Mouse (Mus musculus): ENCODE data around the gene Clcn7. TPM values are rescaled to one million over a fixed set of nuclear protein-coding genes. Genes with fewer than 3 reads are reported as not detected.

Clcn7 gene
- total and polyA plus RNA-seq, 3 experiments = 10.9 to 16.4 TPM; not detected in 1

GRCm38 (mm10) chr17:25117263-25117662 lies 15.9 kb upstream of the Clcn7 start (continued):
- TF ChIP-seq KAT2A (conservative IDR thresholded peaks at IDR 0.05; ENCODE audit: low read depth, low read length) = no peak
- no peak for TF ChIP-seq ZMIZ1 (IDR thresholded peaks at IDR 0.05; ENCODE audit: low read depth, low read length)
- no peak for TF ChIP-seq NELFE (IDR thresholded peaks at IDR 0.05; ENCODE audit: low read depth, low read length)
- TF ChIP-seq RAD21 (IDR thresholded peaks at IDR 0.05; ENCODE audit: low read depth, low read length) = peak; percentile 80
- no peak for TF ChIP-seq MAFK (IDR thresholded peaks at IDR 0.05; ENCODE audit: borderline replicate concordance, low read depth, low read length)
- peak; percentile 36; the same call in 1 of the 2 replicates for TF ChIP-seq ZNF384 (IDR thresholded peaks at IDR 0.05; ENCODE audit: low read depth, low read length)
- TF ChIP-seq MAZ (IDR thresholded peaks at IDR 0.05; ENCODE audit: low read depth, low read length) = 0 out of 2 replicates have a peak, but pooled peaks have one; percentile 43
- no peak for TF ChIP-seq RCOR1 (IDR thresholded peaks at IDR 0.05; ENCODE audit: low read depth, low read length)
- TF ChIP-seq MAX (IDR thresholded peaks at IDR 0.05; ENCODE audit: low read length) = peak; percentile 45
- peak; percentile 65 for TF ChIP-seq HCFC1 (IDR thresholded peaks at IDR 0.05; ENCODE audit: low read depth, low read length)
- TF ChIP-seq ZKSCAN1 (IDR thresholded peaks at IDR 0.05; ENCODE audit: low read depth, low read length) = no peak
- peak; percentile 82 to 99 (median 94) for TF ChIP-seq CTCF (IDR thresholded peaks at IDR 0.05 in 2 of 3, conservative IDR thresholded peaks at IDR 0.05 in 1 of 3; ENCODE audit: control insufficient read depth in 1 of 3, insufficient read depth in 1 of 3, low read depth in 2 of 3, low read length in 3 of 3, poor library complexity in 1 of 3, severe bottlenecking in 1 of 3)
- TF ChIP-seq POLR2A (IDR thresholded peaks at IDR 0.05; ENCODE audit: control insufficient read depth in 1 of 2, insufficient read depth in 1 of 2, low read depth in 1 of 2, low read length in 2 of 2, poor library complexity in 1 of 2) = no peak

DNA sequence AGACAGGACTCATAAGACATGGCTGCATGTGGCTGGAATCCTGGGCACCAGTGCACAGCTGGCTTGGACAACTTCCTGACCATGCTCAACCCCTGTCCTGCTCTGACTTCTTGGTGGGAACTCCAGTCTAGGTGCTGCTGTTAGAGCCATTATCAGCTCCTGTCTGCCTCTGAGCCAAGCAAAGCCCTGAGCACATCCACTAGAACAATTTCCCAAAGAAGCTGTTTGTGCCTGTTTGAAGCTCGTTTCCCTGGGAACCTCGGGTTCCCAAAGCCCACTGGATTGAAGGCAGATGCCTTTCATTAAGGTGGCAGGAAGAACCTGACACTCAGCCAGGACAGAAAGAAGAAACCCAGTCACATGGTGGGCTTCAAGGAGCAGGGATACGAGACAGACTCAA lies 12.8 kb upstream of the Clcn7 start, which contains the start of gene Ptx4:
Gene Ptx4, plus strand, starts transcription at position 355 of the 400 bp plus-strand sequence.
- no peak for DNase-seq (ENCODE audit: low read depth, low spot score)
- no peak within 1 kb of the TSS for H3K9ac ChIP-seq (ENCODE audit: control insufficient read depth, low read depth, low read length, poor library complexity, severe bottlenecking)
- H3K27me3 ChIP-seq (ENCODE audit: control insufficient read depth in 1 of 2, insufficient read depth in 2 of 2, low read length in 2 of 2) = peaks cover 0 to 11% of the 10 kb centered on the region in 2 experiments; a peak in 3 of 4 replicates
- no peaks in the 10 kb centered on the region; a peak in 1 of 4 replicates for H3K36me3 ChIP-seq (ENCODE audit: control insufficient read depth in 1 of 2, insufficient read depth in 2 of 2, low read length in 2 of 2)
- TF ChIP-seq CTCF (IDR thresholded peaks at IDR 0.05 in 2 of 3, conservative IDR thresholded peaks at IDR 0.05 in 1 of 3; ENCODE audit: control insufficient read depth in 1 of 3, insufficient read depth in 1 of 3, low read depth in 2 of 3, low read length in 3 of 3, poor library complexity in 1 of 3, severe bottlenecking in 1 of 3) (no peak), TCF12 (IDR thresholded peaks at IDR 0.05; ENCODE audit: low read depth, low read length) (no peak)
- H3K4me3 ChIP-seq (ENCODE audit: control insufficient read depth in 1 of 2, insufficient read depth in 1 of 2, low read depth in 2 of 2, low read length in 2 of 2) = no peak within 1 kb of the TSS
- H3K27ac ChIP-seq (ENCODE audit: control insufficient read depth, low read depth, low read length) = no peak within 1 kb of the TSS
- peaks cover 2% of the 10 kb centered on the region; the same call in 1 of the 2 replicates for H3K79me2 ChIP-seq (ENCODE audit: control insufficient read depth, insufficient read depth, low read length, poor library complexity)
- no peaks in the 10 kb centered on the region for H3K9me3 ChIP-seq (replicated peaks; ENCODE audit: insufficient read depth, low read length)
- H3K4me1 ChIP-seq (ENCODE audit: control insufficient read depth in 1 of 2, insufficient read depth in 2 of 2, low read length in 2 of 2) = peaks cover 0 to 7% of the 10 kb centered on the region in 2 experiments; a peak in 1 of 4 replicates

- peak; percentile 47 for DNase-seq (ENCODE audit: low read depth, low spot score)
- Histone ChIP-seq H3K9me3 (replicated peaks; ENCODE audit: insufficient read depth, low read length) (no peaks in the 10 kb centered on the region), H3K27me3 (ENCODE audit: control insufficient read depth in 1 of 2, insufficient read depth in 2 of 2, low read length in 2 of 2) (peaks cover 0 to 11% of the 10 kb centered on the region in 2 experiments; a peak in 3 of 4 replicates), H3K4me3 (ENCODE audit: control insufficient read depth in 1 of 2, insufficient read depth in 1 of 2, low read depth in 2 of 2, low read length in 2 of 2) (no peak overlapping the region), H3K36me3 (ENCODE audit: control insufficient read depth in 1 of 2, insufficient read depth in 2 of 2, low read length in 2 of 2) (no peaks in the 10 kb centered on the region), H3K27ac (ENCODE audit: control insufficient read depth, low read depth, low read length) (no peak overlapping the region), H3K9ac (ENCODE audit: control insufficient read depth, low read depth, low read length, poor library complexity, severe bottlenecking) (no peak overlapping the region), H3K79me2 (ENCODE audit: control insufficient read depth, insufficient read depth, low read length, poor library complexity) (no peaks in the 10 kb centered on the region), H3K4me1 (ENCODE audit: control insufficient read depth in 1 of 2, insufficient read depth in 2 of 2, low read length in 2 of 2) (peaks cover 0 to 4% of the 10 kb centered on the region in 2 experiments; a peak in 3 of 4 replicates)
- TF ChIP-seq ZKSCAN1 (IDR thresholded peaks at IDR 0.05; ENCODE audit: low read depth, low read length) (no peak), MYB (IDR thresholded peaks at IDR 0.05; ENCODE audit: low read depth, low read length) (no peak), MYC (IDR thresholded peaks at IDR 0.05; ENCODE audit: low read depth, low read length) (no peak), TCF12 (IDR thresholded peaks at IDR 0.05; ENCODE audit: low read depth, low read length) (no peak), RAD21 (IDR thresholded peaks at IDR 0.05; ENCODE audit: low read depth, low read length) (peak; percentile 31), MEF2A (IDR thresholded peaks at IDR 0.05; ENCODE audit: extremely low read depth, insufficient replicate concordance, low read depth, low read length, poor library complexity, severe bottlenecking) (no peak), EP300 (IDR thresholded peaks at IDR 0.05; ENCODE audit: low read depth in 1 of 2, low read length in 2 of 2) (no peak), ZNF384 (IDR thresholded peaks at IDR 0.05; ENCODE audit: low read depth, low read length) (no peak), ZMIZ1 (IDR thresholded peaks at IDR 0.05; ENCODE audit: low read depth, low read length) (no peak), HCFC1 (IDR thresholded peaks at IDR 0.05; ENCODE audit: low read depth, low read length) (no peak), E2F4 (IDR thresholded peaks at IDR 0.05; ENCODE audit: borderline replicate concordance, low read depth, low read length) (no peak), ETS1 (IDR thresholded peaks at IDR 0.05; ENCODE audit: low read depth, low read length) (no peak), MXI1 (IDR thresholded peaks at IDR 0.05; ENCODE audit: low read depth, low read length) (no peak), MAFK (IDR thresholded peaks at IDR 0.05; ENCODE audit: borderline replicate concordance, low read depth, low read length) (no peak), USF2 (IDR thresholded peaks at IDR 0.05; ENCODE audit: borderline replicate concordance in 1 of 2, insufficient read depth in 1 of 2, low read depth in 1 of 2, low read length in 2 of 2) (no peak), MAZ (IDR thresholded peaks at IDR 0.05; ENCODE audit: low read depth, low read length) (no peak), ZC3H11A (IDR thresholded peaks at IDR 0.05; ENCODE audit: low read depth, low read length) (peak; percentile 37), SMC3 (IDR thresholded peaks at IDR 0.05; ENCODE audit: low read depth, low read length) (peak; percentile 68), CTCF (IDR thresholded peaks at IDR 0.05 in 2 of 3, conservative IDR thresholded peaks at IDR 0.05 in 1 of 3; ENCODE audit: control insufficient read depth in 1 of 3, insufficient read depth in 1 of 3, low read depth in 2 of 3, low read length in 3 of 3, poor library complexity in 1 of 3, severe bottlenecking in 1 of 3) (peak; percentile 62 to 67 (median 64)), NELFE (IDR thresholded peaks at IDR 0.05; ENCODE audit: low read depth, low read length) (no peak), POLR2AphosphoS2 (IDR thresholded peaks at IDR 0.05; ENCODE audit: low read length) (no peak)
Measured at GRCm38 (mm10) chr17:25123979-25124378, 9.2 kb upstream of the Clcn7 start.
